Mouse (Mus musculus) MEL (cell line): ENCODE results near the gene Pdlim1.

Source experiments
- CTCF ChIP-seq, 3 experiments: IDR thresholded peaks in 2 of 3; conservative IDR thresholded peaks in 1 of 3; 2 replicates each; pipeline ENCODE4 v1.5.1; 2011 to 2012; ENCODE audit warnings: low read length in 3 of 3, low read depth in 2 of 3, mild to moderate bottlenecking in 2 of 3, improper control_type of control experiment in 1 of 3, inconsistent platforms in 1 of 3, mixed read lengths in 1 of 3, moderate library complexity in 1 of 3; ENCODE audit not compliant: control insufficient read depth in 1 of 3, insufficient read depth in 1 of 3, poor library complexity in 1 of 3, severe bottlenecking in 1 of 3
- EP300 ChIP-seq, 2 experiments: IDR thresholded peaks; 2 replicates each; pipeline ENCODE4 v1.6.1; 2011; ENCODE audit warnings: improper control_type of control experiment in 2 of 2, low read length in 2 of 2, low read depth in 1 of 2, mild to moderate bottlenecking in 1 of 2
- GATA1 ChIP-seq: IDR thresholded peaks from 2 replicates; pipeline ENCODE4 v1.6.1; 2011; ENCODE audit warnings: low read depth, low read length, improper control_type of control experiment
- MAFK ChIP-seq: IDR thresholded peaks from 2 replicates; pipeline ENCODE4 v1.6.1; 2011; ENCODE audit warnings: low read depth, mild to moderate bottlenecking, low read length, improper control_type of control experiment, borderline replicate concordance
- MAX ChIP-seq: IDR thresholded peaks from 2 replicates; pipeline ENCODE4 v1.6.1; 2011; ENCODE audit warnings: low read length, improper control_type of control experiment
- POLR2A ChIP-seq, 2 experiments: IDR thresholded peaks; 2 replicates each; pipeline ENCODE4 v1.6.1; 2011 to 2012; ENCODE audit warnings: low read length in 2 of 2, mild to moderate bottlenecking in 2 of 2, control low read depth in 1 of 2, improper control_type of control experiment in 1 of 2, low read depth in 1 of 2, moderate library complexity in 1 of 2; ENCODE audit not compliant: control insufficient read depth in 1 of 2, insufficient read depth in 1 of 2, poor library complexity in 1 of 2
- POLR2AphosphoS5 ChIP-seq: IDR thresholded peaks from 2 replicates; pipeline ENCODE4 v1.6.1; 2012; ENCODE audit warnings: low read depth, borderline replicate concordance, mild to moderate bottlenecking, inconsistent platforms, low read length, moderate library complexity, mixed read lengths
- RCOR1 ChIP-seq: IDR thresholded peaks from 2 replicates; pipeline ENCODE4 v1.6.1; 2012; ENCODE audit warnings: low read depth, mild to moderate bottlenecking, inconsistent platforms, low read length, improper control_type of control experiment
- SMC3 ChIP-seq: IDR thresholded peaks from 2 replicates; pipeline ENCODE4 v1.6.1; 2011; ENCODE audit warnings: low read depth, low read length, improper control_type of control experiment
- USF1 ChIP-seq: IDR thresholded peaks from 2 replicates; pipeline ENCODE4 v1.6.1; 2014; ENCODE audit warnings: low read depth, mild to moderate bottlenecking, inconsistent platforms, low read length, improper control_type of control experiment, moderate library complexity
- USF2 ChIP-seq, 2 experiments: IDR thresholded peaks; 2 replicates each; pipeline ENCODE4 v1.6.1; 2011 to 2012; ENCODE audit warnings: improper control_type of control experiment in 2 of 2, low read length in 2 of 2, borderline replicate concordance in 1 of 2, inconsistent platforms in 1 of 2, low read depth in 1 of 2, mild to moderate bottlenecking in 1 of 2; ENCODE audit not compliant: insufficient read depth in 1 of 2
- ZC3H11A ChIP-seq: IDR thresholded peaks from 2 replicates; pipeline ENCODE4 v1.6.1; 2012; ENCODE audit warnings: low read depth, mild to moderate bottlenecking, inconsistent platforms, low read length, improper control_type of control experiment
- ZMIZ1 ChIP-seq: IDR thresholded peaks from 2 replicates; pipeline ENCODE4 v1.6.1; 2012; ENCODE audit warnings: low read depth, mild to moderate bottlenecking, inconsistent platforms, low read length, improper control_type of control experiment, moderate library complexity

GRCm38 (mm10) chr19:40240360-40240759 is 31.3 kb downstream of the Pdlim1 start:
- TF ChIP-seq ZC3H11A (no peak), POLR2A (IDR thresholded peaks at IDR 0.05; ENCODE audit: control insufficient read depth in 1 of 2, insufficient read depth in 1 of 2, low read depth in 1 of 2, low read length in 2 of 2, poor library complexity in 1 of 2) (no peak), POLR2AphosphoS5 (no peak), ZMIZ1 (no peak), MAX (no peak), RCOR1 (no peak), MAFK (no peak), CTCF (IDR thresholded peaks at IDR 0.05 in 2 of 3, conservative IDR thresholded peaks at IDR 0.05 in 1 of 3; ENCODE audit: control insufficient read depth in 1 of 3, insufficient read depth in 1 of 3, low read depth in 2 of 3, low read length in 3 of 3, poor library complexity in 1 of 3, severe bottlenecking in 1 of 3) (no peak), EP300 (IDR thresholded peaks at IDR 0.05; ENCODE audit: low read depth in 1 of 2, low read length in 2 of 2) (no peak), USF1 (no peak), SMC3 (no peak), GATA1 (no peak), USF2 (IDR thresholded peaks at IDR 0.05; ENCODE audit: borderline replicate concordance in 1 of 2, insufficient read depth in 1 of 2, low read depth in 1 of 2, low read length in 2 of 2) (no peak)
